Mouse (Mus musculus) C3H10T1/2 (cell line): Measurements from ENCODE around the gene Gm49396. TPM values are rescaled to one million over a fixed set of nuclear protein-coding genes. Genes with fewer than 3 reads are reported as not detected.

Experiments
- polyA plus RNA-seq, 2 experiments: library from polyadenylated mRNA; unstranded; fragments of >200 nt; fragmentation: generic; extraction: Trizol; gene quantifications; one replicate each; pipeline ENCODE4 v1.2.1; 2012; ENCODE audit warnings: missing spikeins in 2 of 2

Gene Gm49396
- polyA plus RNA-seq, result 1 to 10 TPM in 1 of 2 experiments, under 1 TPM in 1; 0.21 to 1.4 TPM

DNA sequence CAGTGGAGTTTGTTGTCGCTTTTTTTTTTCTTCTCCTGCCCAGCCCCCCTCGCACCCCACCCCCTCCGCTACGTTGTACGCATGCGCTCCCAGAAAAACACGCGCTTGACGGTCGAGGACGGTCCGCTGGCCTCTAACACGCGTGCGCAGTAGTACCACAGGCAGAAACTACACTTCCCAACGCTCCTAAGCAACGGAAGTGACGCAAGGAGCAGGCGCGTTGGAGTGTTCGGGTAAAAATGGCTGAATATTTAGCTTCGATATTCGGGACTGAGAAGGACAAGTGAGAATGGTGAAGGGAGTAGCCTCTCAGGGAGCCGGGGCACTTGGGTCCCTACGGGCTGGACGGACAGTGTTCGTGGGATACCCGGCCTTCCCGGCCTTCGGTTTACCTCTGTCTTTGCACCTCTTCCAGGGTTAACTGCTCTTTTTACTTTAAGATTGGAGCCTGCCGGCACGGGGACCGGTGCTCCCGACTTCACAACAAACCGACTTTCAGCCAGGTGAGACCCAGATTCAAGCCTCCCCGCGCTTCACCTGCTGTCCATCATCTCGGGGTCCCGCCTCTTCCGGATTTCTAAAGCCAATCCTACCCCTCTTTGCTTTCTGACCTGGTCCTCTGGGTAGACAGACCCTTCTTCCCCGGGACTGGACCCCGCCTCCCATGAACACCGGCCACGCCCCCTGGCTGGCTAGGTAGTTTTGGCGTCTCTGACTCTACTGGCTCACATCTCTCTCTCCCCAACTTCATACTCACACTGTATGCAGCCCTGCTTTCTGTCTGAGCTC, at the start of gene Gm49396, which contains the start of the genes U2af1l4 and Psenen:
TSS of gene Gm49396 (plus strand) at position 228 of the 789 bp plus-strand sequence.
TSS of gene U2af1l4 (plus strand) at position 185 of the 789 bp plus-strand sequence.
TSS of gene Psenen (minus strand) at position 511 of the 789 bp plus-strand sequence.

DNA sequence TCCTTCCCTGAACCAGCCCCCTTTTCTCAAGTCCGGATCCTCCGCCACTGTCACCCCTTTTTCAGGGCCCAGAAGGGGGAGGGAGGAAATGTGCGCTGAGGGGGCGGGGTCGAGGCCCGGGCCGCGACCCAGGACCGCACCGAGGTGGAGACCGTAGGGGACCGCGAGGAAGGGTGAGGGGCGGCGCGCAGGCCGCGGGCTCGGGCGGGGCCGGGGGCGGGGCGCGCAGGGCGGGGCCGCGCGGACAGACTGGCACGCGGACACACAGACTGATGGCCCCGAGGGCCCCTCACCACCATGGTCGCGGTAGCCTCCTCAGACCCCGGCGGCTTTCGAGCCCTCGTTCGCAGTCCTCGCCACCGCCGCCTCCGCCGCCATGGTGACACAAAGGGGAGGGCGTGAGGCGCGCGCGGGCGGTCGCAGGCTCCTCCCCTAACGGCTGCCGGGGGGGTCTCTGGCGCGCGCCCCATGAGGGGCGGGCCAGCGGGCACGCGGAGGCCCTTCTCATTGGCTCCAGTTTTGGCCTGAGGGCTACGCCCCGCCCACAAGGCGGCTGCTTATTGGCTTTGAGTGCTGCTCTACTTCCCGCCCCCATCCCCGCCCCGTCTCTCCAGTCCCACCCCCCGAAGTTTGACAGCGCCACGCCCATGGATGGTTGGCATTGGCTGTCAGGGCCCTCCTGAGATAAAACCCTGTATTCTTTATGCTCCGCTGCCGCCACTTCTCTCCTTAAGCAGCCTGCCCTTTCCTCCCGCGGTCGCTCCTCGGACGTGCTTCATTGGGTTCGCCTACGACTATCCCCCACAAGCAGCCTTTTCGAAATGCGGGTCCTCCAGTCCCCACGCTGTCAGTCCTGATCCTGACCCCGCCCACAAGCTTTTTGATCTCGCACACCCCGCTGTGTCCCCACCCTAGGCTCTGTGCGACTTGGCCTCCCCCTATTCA, 28.2 kb upstream of the Gm49396 start, which contains the start of gene Arhgap33:
TSS of gene Arhgap33 (minus strand) at position 428 of the 945 bp plus-strand sequence.

GRCm38 (mm10) chr7:30552102-30553020, 10.8 kb upstream of the Gm49396 start, which contains the start of the genes Hspb6 and Proser3:
Gene Hspb6 (plus strand): TSS chr7:30552178.
Gene Proser3 (minus strand): TSS chr7:30552299.

GRCm38 (mm10) chr7:30559443-30559954, 3.6 kb upstream of the Gm49396 start, which contains the start of gene Lin37:
Gene Lin37 (minus strand): TSS chr7:30559838.

DNA sequence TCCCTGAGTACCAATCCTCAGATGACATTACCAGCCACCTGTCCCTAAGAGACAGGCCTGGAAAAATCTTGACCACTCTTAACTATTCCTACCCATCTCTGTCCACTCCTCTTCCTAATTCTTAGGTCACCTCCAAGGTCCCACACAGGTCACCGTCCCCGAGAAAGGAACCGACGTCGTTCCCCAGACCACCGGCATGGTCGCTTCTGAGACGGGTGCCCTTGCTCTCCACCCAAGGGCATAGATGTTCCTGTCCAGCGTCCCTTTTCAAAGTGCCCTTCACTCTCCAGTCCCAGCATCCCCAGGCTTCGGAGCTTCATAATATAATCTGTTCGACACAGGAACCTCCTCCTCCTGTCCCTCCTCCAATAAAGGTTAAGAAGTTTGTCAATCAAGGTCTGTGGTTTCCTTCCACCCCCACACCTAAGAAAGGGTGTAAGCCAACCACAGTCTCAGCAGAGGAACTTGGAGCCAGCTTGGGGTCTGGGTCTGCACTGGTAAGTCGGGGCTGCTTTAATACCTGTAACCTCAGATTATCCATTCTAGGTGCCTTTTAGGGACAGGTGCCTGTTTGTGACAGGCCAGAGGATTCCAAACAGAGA, 1.9 kb downstream of the Gm49396 start, which contains the start of gene Igflr1:
TSS of gene Igflr1 (plus strand) at position 458 of the 602 bp plus-strand sequence.

GRCm38 (mm10) chr7:30588676-30589434, 25.7 kb downstream of the Gm49396 start, which contains the start of gene Kmt2b:
Gene Kmt2b (minus strand): TSS chr7:30588726.

DNA sequence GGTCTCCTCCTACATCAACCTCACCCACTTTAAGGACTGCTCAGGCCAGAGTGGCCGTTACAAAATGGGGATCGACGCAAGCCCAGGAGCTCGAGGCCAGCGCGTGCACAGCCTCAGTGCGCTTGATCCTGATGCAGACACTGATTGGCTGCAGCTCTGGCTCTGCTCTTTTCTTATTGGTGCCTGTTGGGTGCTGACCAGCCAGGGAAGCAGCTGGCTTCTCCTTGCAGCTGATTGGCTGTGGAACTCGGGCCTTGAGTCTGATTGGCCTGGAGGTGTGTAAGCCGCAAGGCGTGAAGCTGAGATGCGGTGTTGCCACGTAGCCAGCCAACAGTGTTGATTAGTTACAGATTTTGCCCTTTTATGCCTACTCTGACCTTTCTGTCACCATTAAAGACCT, 35.6 kb downstream of the Gm49396 start, which contains the start of gene Zbtb32:
TSS of gene Zbtb32 (minus strand) at position 124 of the 400 bp plus-strand sequence.

DNA sequence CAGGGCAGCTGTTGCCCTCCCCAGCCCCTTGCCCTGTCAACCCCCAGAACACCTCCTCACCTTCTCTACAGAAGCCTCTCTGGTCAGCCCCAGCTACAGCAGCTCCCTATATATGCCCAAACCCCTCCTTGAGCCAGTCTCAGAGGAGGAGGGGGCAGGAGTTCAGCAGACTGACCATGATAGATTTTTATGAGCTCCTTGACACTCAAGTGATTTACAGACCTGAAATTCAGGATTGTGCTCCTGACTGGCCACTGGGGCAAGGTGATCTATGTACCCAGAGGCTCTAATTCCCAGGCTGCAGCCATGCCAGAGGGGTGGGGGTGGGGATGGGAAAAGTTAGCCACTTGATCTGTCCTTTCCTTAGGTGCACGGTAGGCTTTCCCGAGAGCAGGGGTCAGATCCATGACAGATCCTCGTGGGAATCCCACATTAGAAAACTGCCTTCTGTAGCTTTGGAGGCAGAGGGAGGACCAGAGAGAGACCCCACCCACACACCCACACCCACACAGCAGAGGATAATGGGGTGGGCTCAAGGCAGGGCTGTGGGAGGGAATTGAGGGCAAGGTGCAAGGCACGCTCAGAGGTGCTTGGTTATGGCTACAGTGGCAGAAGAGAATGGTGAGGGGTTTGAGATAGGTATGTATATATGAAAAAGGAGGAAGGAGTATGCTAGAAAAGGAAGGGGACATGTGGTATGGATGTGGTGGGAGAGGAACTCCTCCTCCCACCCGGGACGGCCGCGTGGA, 49.7 kb downstream of the Gm49396 start, which contains the start of gene Upk1a:
TSS of gene Upk1a (minus strand) at position 194 of the 749 bp plus-strand sequence.

Other genes with a start within 250 kb of the Gm49396 start
- 1 to 10 TPM in 1 of 2 experiments, under 1 TPM in 1; 0.21 to 1.4 TPM for gene Syne4, start 248.5 kb upstream of the Gm49396 start, polyA plus RNA-seq
- not detected for gene E130208F15Rik, start 241.6 kb upstream of the Gm49396 start, polyA plus RNA-seq
- 10 to 100 TPM; 13.5 to 16.3 TPM for gene Sdhaf1, start 239.4 kb upstream of the Gm49396 start, polyA plus RNA-seq
- gene Lrfn3, start 200.6 kb upstream of the Gm49396 start, polyA plus RNA-seq, result 1 to 10 TPM; 2.1 to 5.0 TPM
- not detected for gene Tyrobp, start 149.6 kb upstream of the Gm49396 start, polyA plus RNA-seq
- gene Hcst, start 143.5 kb upstream of the Gm49396 start, polyA plus RNA-seq, result not detected
- gene Nfkbid, start 141.6 kb upstream of the Gm49396 start, polyA plus RNA-seq, result not detected
- under 1 TPM; 0.02 to 0.13 TPM for gene Aplp1, start 117.8 kb upstream of the Gm49396 start, polyA plus RNA-seq
- gene Kirrel2, start 105.7 kb upstream of the Gm49396 start, polyA plus RNA-seq, result not detected
- gene Nphs1, start 105.0 kb upstream of the Gm49396 start, polyA plus RNA-seq, result under 1 TPM; 0.28 TPM
- not detected for gene Prodh2, start 69.7 kb upstream of the Gm49396 start, polyA plus RNA-seq
- gene Arhgap33, start 28.3 kb upstream of the Gm49396 start, polyA plus RNA-seq, result 10 to 100 TPM in 1 of 2 experiments, under 1 TPM in 1; 0.55 to 10.4 TPM
- gene Hspb6, start 11.2 kb upstream of the Gm49396 start, polyA plus RNA-seq, result 100 to 1,000 TPM; 101 to 108 TPM
- 10 to 100 TPM in 1 of 2 experiments, 1 to 10 TPM in 1; 2.9 to 18.1 TPM for gene Proser3, start 11.0 kb upstream of the Gm49396 start, polyA plus RNA-seq
- gene Lin37, start 3.5 kb upstream of the Gm49396 start, polyA plus RNA-seq, result 10 to 100 TPM; 55.0 to 57.3 TPM
- 10 to 100 TPM; 59.0 to 76.2 TPM for gene U2af1l4, start within 50 bp of the Gm49396 start, polyA plus RNA-seq
- 100 to 1,000 TPM; 203 to 206 TPM for gene Psenen, start 283 bp downstream of the Gm49396 start, polyA plus RNA-seq
- gene Igflr1, start 2.1 kb downstream of the Gm49396 start, polyA plus RNA-seq, result 1 to 10 TPM in 1 of 2 experiments, under 1 TPM in 1; 0.18 to 1.6 TPM
- gene Kmt2b, start 25.4 kb downstream of the Gm49396 start, polyA plus RNA-seq, result 10 to 100 TPM in 1 of 2 experiments, 1 to 10 TPM in 1; 3.7 to 16.5 TPM
- gene Zbtb32, start 35.6 kb downstream of the Gm49396 start, polyA plus RNA-seq, result under 1 TPM; 0.05 to 0.28 TPM
- gene Upk1a, start 49.5 kb downstream of the Gm49396 start, polyA plus RNA-seq, result 1 to 10 TPM in 1 of 2 experiments, under 1 TPM in 1; 0.34 to 1.1 TPM
- 100 to 1,000 TPM; 929 to 961 TPM for gene Cox6b1, start 62.8 kb downstream of the Gm49396 start, polyA plus RNA-seq
- under 1 TPM in 1 of 2 experiments, not detected in 1; 0.05 TPM for gene Etv2, start 72.5 kb downstream of the Gm49396 start, polyA plus RNA-seq
- gene Rbm42, start 87.0 kb downstream of the Gm49396 start, polyA plus RNA-seq, result 100 to 1,000 TPM; 133 to 147 TPM
- 10 to 100 TPM; 15.2 to 16.6 TPM for gene Haus5, start 101.7 kb downstream of the Gm49396 start, polyA plus RNA-seq
- gene Pmis2, start 108.3 kb downstream of the Gm49396 start, polyA plus RNA-seq, result not detected
- not detected for gene 2200002J24Rik, start 135.6 kb downstream of the Gm49396 start, polyA plus RNA-seq
- not detected for gene Atp4a, start 148.9 kb downstream of the Gm49396 start, polyA plus RNA-seq
- gene Tmem147, start 166.2 kb downstream of the Gm49396 start, polyA plus RNA-seq, result 100 to 1,000 TPM; 160 to 238 TPM
- not detected for gene Gapdhs, start 180.3 kb downstream of the Gm49396 start, polyA plus RNA-seq
- 1 to 10 TPM; 1.0 to 2.6 TPM for gene Sbsn, start 188.1 kb downstream of the Gm49396 start, polyA plus RNA-seq
- gene Dmkn, start 200.4 kb downstream of the Gm49396 start, polyA plus RNA-seq, result not detected
- not detected for gene Krtdap, start 224.6 kb downstream of the Gm49396 start, polyA plus RNA-seq